Mouse (Mus musculus) liver, embryonic 12.5 days (tissue): ENCODE results near the gene Cep57l1. TPM values are rescaled to one million over a fixed set of nuclear protein-coding genes. Genes with fewer than 3 reads are reported as not detected.

ENCODE experiments used
- ATAC-seq: fragments of 200-750 bp; cut with Nextera tagmentation; 2 replicates; pipeline ENCODE4 v1.8.0; 2017; ENCODE audit warnings: moderate number of reproducible peaks, mild to moderate bottlenecking, moderate library complexity
- H3K27ac ChIP-seq: fragments of 300-500 bp; sonication (generic); 2 replicates; pipeline ENCODE4 v1.5.1; 2016; ENCODE audit warnings: mild to moderate bottlenecking
- H3K27me3 ChIP-seq: fragments of 300-500 bp; sonication (generic); replicated peaks from 2 replicates; pipeline ENCODE4 v1.6.1; 2016; ENCODE audit warnings: mild to moderate bottlenecking, moderate library complexity
- H3K36me3 ChIP-seq: fragments of 300-500 bp; sonication (generic); 2 replicates; pipeline ENCODE4 v1.6.1; 2016; ENCODE audit warnings: mild to moderate bottlenecking, moderate library complexity
- H3K4me1 ChIP-seq: fragments of 300-500 bp; sonication (generic); 2 replicates; pipeline ENCODE4 v1.6.1; 2016
- H3K4me2 ChIP-seq: fragments of 300-500 bp; sonication (generic); 2 replicates; pipeline ENCODE4 v1.6.1; 2016; ENCODE audit warnings: mild to moderate bottlenecking, moderate library complexity
- H3K4me3 ChIP-seq: fragments of 300-500 bp; sonication (generic); 2 replicates; pipeline ENCODE4 v1.5.1; 2016; ENCODE audit warnings: mild to moderate bottlenecking, moderate library complexity
- H3K9ac ChIP-seq: fragments of 300-500 bp; sonication (generic); 2 replicates; pipeline ENCODE4 v1.6.1; 2016; ENCODE audit warnings: mild to moderate bottlenecking, moderate library complexity
- H3K9me3 ChIP-seq: fragments of 300-500 bp; sonication (generic); replicated peaks from 2 replicates; pipeline ENCODE4 v1.6.1; 2016; ENCODE audit warnings: mild to moderate bottlenecking, moderate library complexity
- WGBS: fragments of 180-500 bp; shearing (Covaris S2); methylation state at CpG from one replicate; pipeline ENCODE4 v1.1.7; 2016; ENCODE audit not compliant: insufficient replicate concordance; 5-methylcytosine and 5-hydroxymethylcytosine counted together
- polyA plus RNA-seq: library from polyadenylated mRNA; unstranded; fragments of >200 nt; fragmentation: Nextera tagmentation; extraction: Ambion mirVana; gene quantifications from 2 replicates; pipeline ENCODE4 v1.2.1, GENCODE M21; 2016

The Cep57l1 gene
- polyA plus RNA-seq, 1 experiment from 2014 or later = 19.9 TPM

- Histone ChIP-seq H3K4me2 (peak overlapping the region; percentile 85), H3K27me3 (no peaks in the 10 kb centered on the region), H3K4me1 (peaks cover 58% of the 10 kb centered on the region), H3K9ac (peak overlapping the region; percentile 96), H3K9me3 (no peaks in the 10 kb centered on the region), H3K4me3 (peak overlapping the region; percentile 88), H3K36me3 (no peaks in the 10 kb centered on the region), H3K27ac (no peak overlapping the region)
- 57% methylated on average over 6 of the region's 6 CpGs for WGBS
- ATAC-seq = no peak
Observed at GRCm38 (mm10) chr10:41812566-41812965, 2.9 kb upstream of the Cep57l1 start.

GRCm38 (mm10) chr10:41810564-41811455 lies 1.1 kb upstream of the Cep57l1 start:
- H3K27ac ChIP-seq = peak overlapping the region; percentile 99
- H3K4me1 ChIP-seq = peaks cover 48% of the 10 kb centered on the region
- H3K36me3 ChIP-seq = no peaks in the 10 kb centered on the region
- H3K9me3 ChIP-seq = no peaks in the 10 kb centered on the region
- no peaks in the 10 kb centered on the region for H3K27me3 ChIP-seq
- peak overlapping the region; percentile 88 for H3K4me3 ChIP-seq
- H3K4me2 ChIP-seq = peak overlapping the region; percentile 85
- ATAC-seq = peak; percentile 22
- under 1% methylated on average over 36 of the region's 36 CpGs for WGBS
- H3K9ac ChIP-seq = peak overlapping the region; percentile 96

- peak overlapping the region; percentile 85 for H3K4me2 ChIP-seq
- 2% methylated on average over 25 of the region's 25 CpGs for WGBS
- H3K9ac ChIP-seq = peak overlapping the region; percentile 96
- no peaks in the 10 kb centered on the region for H3K27me3 ChIP-seq
- H3K27ac ChIP-seq = peak overlapping the region; percentile 99
- peaks cover 4% of the 10 kb centered on the region; the same call in 1 of the 2 replicates for H3K36me3 ChIP-seq
- H3K9me3 ChIP-seq = no peaks in the 10 kb centered on the region
- ATAC-seq = peak; percentile 75
- H3K4me3 ChIP-seq = peak overlapping the region; percentile 88
- peaks cover 40% of the 10 kb centered on the region for H3K4me1 ChIP-seq
Observed at GRCm38 (mm10) chr10:41809080-41809770, 446 bp downstream of the Cep57l1 start.

- Histone ChIP-seq H3K9me3 (peaks cover 29% of the 10 kb centered on the region), H3K9ac (no peak overlapping the region), H3K27ac (no peak overlapping the region), H3K4me3 (no peak overlapping the region), H3K4me2 (no peak overlapping the region), H3K36me3 (peaks cover 35% of the 10 kb centered on the region), H3K4me1 (peaks cover 7% of the 10 kb centered on the region; the same call in 1 of the 2 replicates), H3K27me3 (no peaks in the 10 kb centered on the region)
- WGBS = 63% methylated on average over 2 of the region's 2 CpGs
- no peak for ATAC-seq
Observed at GRCm38 (mm10) chr10:41805729-41806355, 3.8 kb downstream of the Cep57l1 start.

GRCm38 (mm10) chr10:41804711-41805110 lies 5.0 kb downstream of the Cep57l1 start:
- no peak for ATAC-seq
- Histone ChIP-seq H3K4me1 (peaks cover 7% of the 10 kb centered on the region; the same call in 1 of the 2 replicates), H3K4me3 (no peak overlapping the region), H3K27ac (no peak overlapping the region), H3K27me3 (no peaks in the 10 kb centered on the region), H3K9ac (no peak overlapping the region), H3K36me3 (peaks cover 47% of the 10 kb centered on the region), H3K4me2 (no peak overlapping the region), H3K9me3 (peaks cover 40% of the 10 kb centered on the region)
- WGBS = 86% methylated on average over 3 of the region's 3 CpGs

- Histone ChIP-seq H3K27me3 (no peaks in the 10 kb centered on the region), H3K27ac (no peak overlapping the region)
- WGBS = 90% methylated on average over 8 of the region's 8 CpGs
Observed at GRCm38 (mm10) chr10:41803467-41803866, 6.2 kb downstream of the Cep57l1 start.

GRCm38 (mm10) chr10:41797253-41797652 lies 12.4 kb downstream of the Cep57l1 start:
- Histone ChIP-seq H3K4me2 (no peak overlapping the region), H3K4me1 (no peaks in the 10 kb centered on the region), H3K27me3 (no peaks in the 10 kb centered on the region), H3K36me3 (peaks cover 72% of the 10 kb centered on the region), H3K9ac (no peak overlapping the region), H3K9me3 (peaks cover 60% of the 10 kb centered on the region), H3K4me3 (no peak overlapping the region), H3K27ac (no peak overlapping the region)
- ATAC-seq = no peak
- WGBS = 86% methylated on average over 8 of the region's 8 CpGs

More at GRCm38 (mm10) chr10:41803467-41803866, 6.2 kb downstream of the Cep57l1 start:
- peaks cover 52% of the 10 kb centered on the region for H3K9me3 ChIP-seq
- no peak for ATAC-seq
- H3K4me1 ChIP-seq = peaks cover 5% of the 10 kb centered on the region; the same call in 1 of the 2 replicates
- peaks cover 59% of the 10 kb centered on the region for H3K36me3 ChIP-seq
- H3K4me2 ChIP-seq = no peak overlapping the region
- no peak overlapping the region for H3K4me3 ChIP-seq
- no peak overlapping the region for H3K9ac ChIP-seq

GRCm38 (mm10) chr10:41792375-41792774 lies 17.3 kb downstream of the Cep57l1 start:
- Histone ChIP-seq H3K9me3 (peaks cover 13% of the 10 kb centered on the region), H3K36me3 (peaks cover 23% of the 10 kb centered on the region), H3K4me2 (no peak overlapping the region), H3K27me3 (no peaks in the 10 kb centered on the region), H3K4me1 (no peaks in the 10 kb centered on the region), H3K9ac (no peak overlapping the region), H3K4me3 (no peak overlapping the region), H3K27ac (no peak overlapping the region)
- no peak for ATAC-seq
- 94% methylated on average over 6 of the region's 6 CpGs for WGBS

- Histone ChIP-seq H3K9me3 (no peaks in the 10 kb centered on the region), H3K4me3 (no peak overlapping the region), H3K36me3 (no peaks in the 10 kb centered on the region), H3K4me2 (no peak overlapping the region), H3K4me1 (no peaks in the 10 kb centered on the region), H3K27me3 (no peaks in the 10 kb centered on the region), H3K9ac (no peak overlapping the region), H3K27ac (no peak overlapping the region)
- 78% methylated on average over 6 of the region's 6 CpGs for WGBS
- ATAC-seq = no peak
Observed at GRCm38 (mm10) chr10:41767254-41767653, 42.4 kb downstream of the Cep57l1 start.

GRCm38 (mm10) chr10:41766280-41766679 lies 43.4 kb downstream of the Cep57l1 start:
- Histone ChIP-seq H3K36me3 (no peaks in the 10 kb centered on the region), H3K4me1 (no peaks in the 10 kb centered on the region), H3K9me3 (no peaks in the 10 kb centered on the region), H3K27me3 (no peaks in the 10 kb centered on the region), H3K4me3 (no peak overlapping the region), H3K27ac (no peak overlapping the region), H3K9ac (no peak overlapping the region), H3K4me2 (no peak overlapping the region)
- WGBS = 77% methylated on average over 4 of the region's 4 CpGs
- ATAC-seq = no peak

- Histone ChIP-seq H3K4me2 (no peak overlapping the region), H3K4me1 (no peaks in the 10 kb centered on the region), H3K9me3 (no peaks in the 10 kb centered on the region), H3K27me3 (no peaks in the 10 kb centered on the region), H3K27ac (no peak overlapping the region), H3K36me3 (no peaks in the 10 kb centered on the region), H3K9ac (no peak overlapping the region), H3K4me3 (no peak overlapping the region)
- 83% methylated on average over 4 of the region's 4 CpGs for WGBS
- no peak for ATAC-seq
Observed at GRCm38 (mm10) chr10:41765586-41765985, 44.1 kb downstream of the Cep57l1 start.
